Mouse (Mus musculus) erythroblast, embryonic 14.5 days (primary cell): ENCODE measurements around the gene Vcp.

ENCODE experiments used
- GATA1 ChIP-seq: IDR thresholded peaks from 2 replicates; pipeline ENCODE4 v1.6.1; 2012; ENCODE audit warnings: low read length, inconsistent platforms, mixed read lengths
- TAL1 ChIP-seq: IDR thresholded peaks from 3 replicates; pipeline ENCODE4 v1.6.1; 2012; ENCODE audit warnings: low read length, inconsistent platforms, mixed read lengths

GRCm38 (mm10) chr4:42951206-42952195 lies 48.8 kb downstream of the Vcp start:
- TF ChIP-seq GATA1 (no peak), TAL1 (no peak)
